Mouse (Mus musculus) midbrain, embryonic 12.5 days (tissue): Measurements from ENCODE around the gene Cldnd1. TPM values are rescaled to one million over a fixed set of nuclear protein-coding genes. Genes with fewer than 3 reads are reported as not detected.

Experiments used
- ATAC-seq: fragments of 200-750 bp; cut with Nextera tagmentation; 2 replicates; pipeline ENCODE4 v1.8.0; 2017; ENCODE audit warnings: low read depth, moderate TSS enrichment, moderate library complexity; ENCODE audit not compliant: low FRiP score
- H3K27ac ChIP-seq: fragments of 300-500 bp; sonication (generic); replicated peaks from 2 replicates; pipeline ENCODE4 v1.5.1; 2016; ENCODE audit warnings: mild to moderate bottlenecking
- H3K27me3 ChIP-seq: fragments of 300-500 bp; sonication (generic); 2 replicates; pipeline ENCODE4 v1.6.1; 2016; ENCODE audit warnings: mild to moderate bottlenecking
- H3K36me3 ChIP-seq: fragments of 300-500 bp; sonication (generic); 2 replicates; pipeline ENCODE4 v1.6.1; 2016
- H3K4me1 ChIP-seq: fragments of 300-500 bp; sonication (generic); 2 replicates; pipeline ENCODE4 v1.6.1; 2016
- H3K4me2 ChIP-seq: fragments of 300-500 bp; sonication (generic); replicated peaks from 2 replicates; pipeline ENCODE4 v1.6.1; 2016; ENCODE audit warnings: mild to moderate bottlenecking, moderate library complexity
- H3K4me3 ChIP-seq: fragments of 300-500 bp; sonication (generic); 2 replicates; pipeline ENCODE4 v1.5.1; 2016; ENCODE audit warnings: mild to moderate bottlenecking
- H3K9ac ChIP-seq: fragments of 300-500 bp; sonication (generic); replicated peaks from 2 replicates; pipeline ENCODE4 v1.6.1; 2016; ENCODE audit warnings: mild to moderate bottlenecking, moderate library complexity
- H3K9me3 ChIP-seq: fragments of 300-500 bp; sonication (generic); 2 replicates; pipeline ENCODE4 v1.6.1; 2016; ENCODE audit warnings: mild to moderate bottlenecking
- WGBS: fragments of 180-500 bp; shearing (Covaris S2); methylation state at CpG from one replicate; pipeline ENCODE4 v1.1.7; 2016; 5-methylcytosine and 5-hydroxymethylcytosine counted together
- polyA plus RNA-seq: library from polyadenylated mRNA; unstranded; fragments of >200 nt; fragmentation: Nextera tagmentation; extraction: Ambion mirVana; gene quantifications from 2 replicates; pipeline ENCODE4 v1.2.1, GENCODE M21; 2016

Cldnd1 gene
- polyA plus RNA-seq, 1 experiment from 2014 or later, result 106 TPM

GRCm38 (mm10) chr16:58713128-58713527, 14.6 kb upstream of the Cldnd1 start:
- 98% methylated on average over 1 of the region's 1 CpGs for WGBS
- Histone ChIP-seq H3K9me3 (no peaks in the 10 kb centered on the region), H3K4me2 (no peak overlapping the region), H3K27ac (no peak overlapping the region), H3K4me1 (no peaks in the 10 kb centered on the region), H3K27me3 (no peaks in the 10 kb centered on the region), H3K4me3 (no peak overlapping the region), H3K9ac (no peak overlapping the region), H3K36me3 (no peaks in the 10 kb centered on the region)
- no peak for ATAC-seq

DNA sequence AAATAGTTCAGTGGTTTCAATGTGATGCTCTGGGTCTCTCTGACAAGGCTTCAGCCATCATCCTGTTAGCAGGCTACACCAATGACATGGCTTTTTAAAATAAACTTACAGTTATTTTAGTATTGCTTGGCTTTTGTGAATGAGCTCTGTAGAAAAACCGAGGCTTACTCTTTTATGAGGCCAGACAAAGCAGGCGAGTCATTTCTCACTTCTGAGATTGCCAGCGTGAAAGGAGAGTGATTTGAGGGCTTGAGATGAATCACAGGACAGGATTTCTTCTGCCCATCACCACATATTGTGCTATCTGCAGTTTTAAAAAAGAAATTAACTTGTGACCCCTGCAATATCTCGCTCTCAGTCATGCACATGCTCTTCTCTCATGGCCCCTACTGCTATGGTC, 12.7 kb upstream of the Cldnd1 start:
- ATAC-seq, result no peak
- Histone ChIP-seq H3K36me3 (no peaks in the 10 kb centered on the region), H3K27me3 (no peaks in the 10 kb centered on the region), H3K9me3 (no peaks in the 10 kb centered on the region), H3K4me2 (no peak overlapping the region), H3K27ac (no peak overlapping the region), H3K4me3 (no peak overlapping the region), H3K9ac (no peak overlapping the region), H3K4me1 (no peaks in the 10 kb centered on the region)
- WGBS, result 80% methylated on average over 4 of the region's 4 CpGs

DNA sequence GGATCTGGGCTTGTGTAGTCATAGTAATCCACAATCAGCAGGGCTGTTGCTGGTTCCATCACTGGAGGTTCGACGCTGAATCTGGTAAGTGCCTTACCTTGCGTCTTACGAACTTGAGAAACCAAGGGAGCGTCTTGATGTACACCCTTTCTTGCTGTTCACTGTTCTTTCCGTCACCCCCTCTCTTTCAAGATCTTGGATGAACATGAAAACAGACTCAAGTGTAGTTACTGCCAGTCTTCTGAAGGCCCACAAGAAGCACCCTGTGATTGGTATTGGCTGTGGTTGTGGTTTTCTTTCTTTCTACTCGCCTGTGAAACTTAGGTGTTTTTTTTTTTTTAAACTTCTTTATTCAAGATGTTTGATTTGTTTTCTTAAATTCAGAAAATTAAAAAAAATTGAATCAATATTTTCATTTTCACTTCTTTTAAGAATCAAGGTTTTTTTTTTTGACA, 9.0 kb upstream of the Cldnd1 start, which contains the start of gene Gpr15:
Gpr15 (minus strand) TSS at position 405 of the 455 bp plus-strand sequence.
- Histone ChIP-seq H3K9ac (no peak within 1 kb of the TSS), H3K9me3 (no peaks in the 10 kb centered on the region), H3K4me2 (no peak within 1 kb of the TSS), H3K4me1 (no peaks in the 10 kb centered on the region), H3K27me3 (no peaks in the 10 kb centered on the region), H3K4me3 (no peak within 1 kb of the TSS), H3K36me3 (no peaks in the 10 kb centered on the region), H3K27ac (no peak within 1 kb of the TSS)
- WGBS, result 97% methylated on average over 7 of the region's 7 CpGs
- no peak for ATAC-seq

- no peaks in the 10 kb centered on the region for H3K36me3 ChIP-seq
- no peak overlapping the region for H3K9ac ChIP-seq
- H3K9me3 ChIP-seq, result no peaks in the 10 kb centered on the region
- H3K27ac ChIP-seq, result no peak overlapping the region
- H3K27me3 ChIP-seq, result no peaks in the 10 kb centered on the region
- no peak overlapping the region for H3K4me3 ChIP-seq
- no peak overlapping the region for H3K4me2 ChIP-seq
- no peaks in the 10 kb centered on the region for H3K4me1 ChIP-seq
- ATAC-seq, result no peak
- 87% methylated on average over 2 of the region's 2 CpGs for WGBS
These were observed 5.4 kb upstream of the Cldnd1 start for GRCm38 (mm10) chr16:58722292-58722691.

DNA sequence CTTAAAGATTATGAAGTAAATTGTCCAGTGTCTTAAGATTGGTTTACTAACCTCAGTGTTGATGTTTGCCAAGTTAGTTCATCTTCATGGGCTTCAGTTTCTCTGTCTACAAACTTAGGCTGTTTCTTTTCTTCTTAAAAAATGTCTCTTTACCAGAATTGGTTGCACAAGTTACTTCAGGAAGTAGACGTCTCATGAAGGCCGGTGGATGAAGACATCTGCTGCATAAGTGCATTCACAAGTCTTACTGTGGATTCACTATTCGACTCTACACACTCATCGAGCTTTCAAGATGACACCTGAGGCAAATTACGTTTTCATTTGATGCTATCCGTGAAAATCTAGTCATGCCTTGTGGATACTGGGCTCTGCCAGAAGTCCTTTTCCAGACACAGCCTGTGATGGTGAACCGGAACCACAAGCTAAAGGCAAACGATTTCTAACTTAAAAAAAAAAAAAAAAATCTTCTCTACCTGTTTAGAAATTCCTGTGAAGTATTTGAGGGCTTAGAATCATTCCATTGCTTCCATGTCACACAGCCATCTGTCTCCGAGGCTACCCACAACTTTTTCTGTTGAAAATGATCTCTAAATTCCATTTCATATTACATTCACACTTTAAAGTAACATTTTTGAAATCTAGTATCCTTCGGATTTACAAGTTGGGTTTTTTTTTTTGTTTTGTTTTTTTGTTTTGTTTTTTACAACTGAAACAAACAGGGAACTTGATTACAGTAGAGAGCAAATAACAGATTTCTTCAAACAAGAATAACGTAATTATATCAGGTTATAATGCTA, 832 bp upstream of the Cldnd1 start:
- H3K9ac ChIP-seq, result no peak overlapping the region
- H3K9me3 ChIP-seq, result no peaks in the 10 kb centered on the region
- WGBS, result 84% methylated on average over 11 of the region's 11 CpGs
- H3K4me2 ChIP-seq, result peak overlapping the region; percentile 66; the same call in 1 of the 2 replicates
- peaks cover 4% of the 10 kb centered on the region for H3K4me1 ChIP-seq
- ATAC-seq, result no peak
- H3K27me3 ChIP-seq, result no peaks in the 10 kb centered on the region
- H3K4me3 ChIP-seq, result no peak overlapping the region
- H3K36me3 ChIP-seq, result peaks cover 10% of the 10 kb centered on the region
- H3K27ac ChIP-seq, result no peak overlapping the region

DNA sequence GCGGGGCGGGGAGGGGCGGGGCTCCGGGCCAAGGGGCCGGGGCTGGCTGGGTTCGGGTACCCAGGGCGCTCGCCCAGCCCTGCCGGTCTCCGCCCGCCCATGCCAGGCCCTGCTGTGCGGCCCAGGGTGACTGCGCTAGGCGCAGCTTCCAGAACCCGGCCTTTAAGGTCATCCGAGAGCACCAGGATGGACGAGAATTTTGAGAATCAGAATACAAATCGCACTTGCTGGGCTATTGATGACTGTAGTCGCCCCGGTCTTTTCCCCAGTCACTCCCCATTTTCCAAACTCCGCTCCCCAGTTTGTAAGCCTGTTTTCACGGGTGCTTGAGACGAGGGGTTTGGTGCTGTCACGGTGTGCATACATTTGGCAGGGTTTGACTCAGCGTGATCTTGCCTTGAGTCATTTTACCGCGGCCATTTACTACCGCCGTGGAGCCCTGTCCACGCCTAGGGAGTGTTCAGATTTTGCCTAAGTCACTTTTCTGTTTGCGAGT, 514 bp downstream of the Cldnd1 start:
- H3K4me3 ChIP-seq, result peak overlapping the region; percentile 83
- H3K4me1 ChIP-seq, result peaks cover 4% of the 10 kb centered on the region
- peak; percentile 94 for ATAC-seq
- H3K36me3 ChIP-seq, result peaks cover 24% of the 10 kb centered on the region
- no peaks in the 10 kb centered on the region for H3K9me3 ChIP-seq
- H3K27me3 ChIP-seq, result no peaks in the 10 kb centered on the region
- H3K9ac ChIP-seq, result peak overlapping the region; percentile 78
- H3K27ac ChIP-seq, result peak overlapping the region; percentile 85
- WGBS, result under 1% methylated on average over 29 of the region's 31 CpGs
- H3K4me2 ChIP-seq, result peak overlapping the region; percentile 66

DNA sequence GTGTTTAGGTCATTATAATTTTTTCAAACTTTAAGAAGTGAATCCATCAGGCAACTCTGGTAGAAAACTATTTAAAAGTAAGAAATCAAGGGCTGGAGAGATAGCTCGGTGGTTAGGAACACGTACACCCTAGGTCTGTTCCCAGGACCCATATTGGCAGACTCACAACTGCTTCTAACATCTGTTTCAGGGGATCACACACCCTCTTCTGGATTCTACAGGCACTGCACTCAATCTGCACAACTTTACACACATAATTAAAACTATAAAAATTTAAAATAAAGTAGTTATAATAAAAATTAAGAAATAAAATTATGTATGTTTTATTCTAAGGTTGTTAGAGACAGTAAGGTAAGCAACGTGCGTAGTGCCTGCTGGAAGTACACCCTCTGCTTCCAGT, 10.5 kb downstream of the Cldnd1 start:
- no peaks in the 10 kb centered on the region for H3K9me3 ChIP-seq
- H3K4me2 ChIP-seq, result no peak overlapping the region
- H3K4me1 ChIP-seq, result no peaks in the 10 kb centered on the region
- no peak overlapping the region for H3K9ac ChIP-seq
- H3K27ac ChIP-seq, result no peak overlapping the region
- ATAC-seq, result no peak
- peaks cover 16% of the 10 kb centered on the region for H3K36me3 ChIP-seq
- H3K27me3 ChIP-seq, result no peaks in the 10 kb centered on the region
- 85% methylated on average over 4 of the region's 4 CpGs for WGBS
- H3K4me3 ChIP-seq, result no peak overlapping the region

GRCm38 (mm10) chr16:58738800-58739199, 11.1 kb downstream of the Cldnd1 start:
- 74% methylated on average over 1 of the region's 1 CpGs for WGBS
- H3K9me3 ChIP-seq, result no peaks in the 10 kb centered on the region
- H3K4me3 ChIP-seq, result no peak overlapping the region
- no peak overlapping the region for H3K4me2 ChIP-seq
- no peaks in the 10 kb centered on the region for H3K4me1 ChIP-seq
- H3K9ac ChIP-seq, result no peak overlapping the region
- H3K27ac ChIP-seq, result no peak overlapping the region
- no peaks in the 10 kb centered on the region for H3K27me3 ChIP-seq
- peaks cover 14% of the 10 kb centered on the region for H3K36me3 ChIP-seq
- no peak for ATAC-seq

DNA sequence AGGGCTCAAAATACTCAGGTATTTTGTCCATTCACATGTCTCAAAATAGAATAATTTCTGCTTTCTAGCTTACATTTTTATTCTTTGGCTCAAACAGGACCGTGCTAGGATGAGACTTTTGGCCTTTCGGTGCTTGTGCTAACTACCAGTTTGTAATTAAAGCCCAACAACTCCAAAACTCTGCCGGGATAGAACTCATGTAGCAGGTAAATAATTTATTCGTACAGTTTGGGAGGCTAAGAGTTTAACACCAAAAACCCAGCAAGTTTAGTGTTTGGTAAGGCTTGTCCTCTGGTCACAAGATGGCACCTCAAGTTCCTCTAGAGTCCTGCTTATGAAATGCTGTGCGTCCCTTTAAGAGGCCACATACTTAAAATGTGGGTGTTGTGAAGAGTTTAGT, 13.0 kb downstream of the Cldnd1 start:
- no peak for ATAC-seq
- Histone ChIP-seq H3K36me3 (no peaks in the 10 kb centered on the region), H3K27me3 (no peaks in the 10 kb centered on the region), H3K4me3 (no peak overlapping the region), H3K9ac (no peak overlapping the region), H3K9me3 (no peaks in the 10 kb centered on the region), H3K27ac (no peak overlapping the region), H3K4me1 (no peaks in the 10 kb centered on the region), H3K4me2 (no peak overlapping the region)
- WGBS, result 90% methylated on average over 5 of the region's 5 CpGs

DNA sequence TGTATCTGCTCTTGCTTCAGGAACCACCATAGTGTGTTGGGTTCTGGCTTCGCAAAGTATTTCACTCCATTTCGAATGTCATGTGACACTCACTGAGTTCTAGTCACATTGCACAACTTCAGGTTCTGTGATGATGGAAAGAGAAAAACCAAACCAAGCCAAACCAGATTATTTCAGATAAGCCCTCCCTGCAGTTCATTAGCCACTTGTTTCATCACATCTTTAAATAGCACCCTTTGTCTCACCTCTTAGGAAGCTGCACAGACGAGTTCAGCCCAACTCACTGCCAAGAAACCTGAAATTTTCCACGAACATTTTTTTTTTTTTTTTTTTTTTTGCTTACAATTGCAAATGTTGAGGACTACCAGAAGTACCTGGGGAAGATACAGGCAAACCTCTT, 19.0 kb downstream of the Cldnd1 start:
- ATAC-seq, result no peak
- WGBS, result 76% methylated on average over 4 of the region's 4 CpGs
- H3K4me1 ChIP-seq, result no peaks in the 10 kb centered on the region

GRCm38 (mm10) chr16:58751314-58751713, 23.6 kb downstream of the Cldnd1 start:
- H3K4me3 ChIP-seq, result no peak overlapping the region
- no peak for ATAC-seq
- H3K9ac ChIP-seq, result no peak overlapping the region
- no peaks in the 10 kb centered on the region for H3K36me3 ChIP-seq
- no peak overlapping the region for H3K27ac ChIP-seq
- H3K4me1 ChIP-seq, result no peaks in the 10 kb centered on the region
- no peak overlapping the region for H3K4me2 ChIP-seq
- no peaks in the 10 kb centered on the region for H3K27me3 ChIP-seq
- no peaks in the 10 kb centered on the region for H3K9me3 ChIP-seq
- WGBS, result 9% methylated on average over 1 of the region's 1 CpGs

More for the DNA sequence above, 19.0 kb downstream of the Cldnd1 start:
- Histone ChIP-seq H3K4me3 (no peak overlapping the region), H3K27ac (no peak overlapping the region), H3K4me2 (no peak overlapping the region), H3K9me3 (no peaks in the 10 kb centered on the region), H3K36me3 (no peaks in the 10 kb centered on the region), H3K27me3 (no peaks in the 10 kb centered on the region), H3K9ac (no peak overlapping the region)

DNA sequence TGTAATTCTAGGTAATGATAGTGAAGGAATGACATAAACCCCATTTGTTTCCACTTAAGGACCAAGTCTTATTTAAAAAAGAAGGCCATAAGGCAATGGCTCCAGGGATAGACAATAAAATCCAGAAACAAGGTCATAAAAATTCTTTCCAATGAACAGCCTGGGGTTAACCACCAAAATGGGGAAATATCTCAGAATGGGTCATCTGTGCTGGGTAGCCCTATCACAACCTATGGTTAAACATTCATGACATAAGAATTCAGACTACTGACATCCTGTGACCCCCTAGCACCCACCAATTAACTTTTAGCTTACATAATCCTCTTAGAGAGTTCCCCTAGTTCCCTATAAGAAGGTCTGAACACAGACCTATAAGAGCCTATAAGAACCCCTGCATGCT, 28.5 kb downstream of the Cldnd1 start:
- Histone ChIP-seq H3K4me2 (no peak overlapping the region), H3K9ac (no peak overlapping the region), H3K36me3 (no peaks in the 10 kb centered on the region), H3K4me1 (no peaks in the 10 kb centered on the region), H3K27me3 (no peaks in the 10 kb centered on the region), H3K4me3 (no peak overlapping the region), H3K27ac (no peak overlapping the region), H3K9me3 (no peaks in the 10 kb centered on the region)
- no peak for ATAC-seq
